Mouse (Mus musculus) liver, adult 2 months (tissue): ENCODE data around the gene Atp5g1.

Experiments
- CTCF ChIP-seq: fragments of 200-500 bp; IDR thresholded peaks from 2 replicates; pipeline ENCODE4 v1.5.1; 2011; ENCODE audit warnings: low read depth, low read length, control low read depth
- POLR2A ChIP-seq: fragments of 200-500 bp; IDR thresholded peaks from 2 replicates; pipeline ENCODE4 v1.6.1; 2011; ENCODE audit warnings: low read length, control low read depth; ENCODE audit not compliant: insufficient read depth; ENCODE audit errors: extremely low read depth

GRCm38 (mm10) chr11:96074351-96075176, 906 bp downstream of the Atp5g1 start:
- TF ChIP-seq CTCF (no peak), POLR2A (no peak)
